Mouse (Mus musculus) intestine, postnatal 0 days (tissue): ENCODE results near the gene Cfap73. TPM values are rescaled to one million over a fixed set of nuclear protein-coding genes. Genes with fewer than 3 reads are reported as not detected.

ENCODE experiments used
- ATAC-seq: fragments of 200-750 bp; cut with Nextera tagmentation; 2 replicates; pipeline ENCODE4 v1.8.0; 2017; ENCODE audit warnings: mild to moderate bottlenecking, moderate TSS enrichment, moderate library complexity
- H3K27ac ChIP-seq: fragments of 300-500 bp; sonication (generic); 2 replicates; pipeline ENCODE4 v1.5.1; 2014; ENCODE audit warnings: mild to moderate bottlenecking, low read depth, low read length, moderate library complexity
- H3K27me3 ChIP-seq: fragments of 300-500 bp; sonication (generic); replicated peaks from 2 replicates; pipeline ENCODE4 v1.6.1; 2014; ENCODE audit warnings: low read length, mixed read lengths; ENCODE audit not compliant: control insufficient read depth, insufficient read depth
- H3K36me3 ChIP-seq: fragments of 300-500 bp; sonication (generic); 2 replicates; pipeline ENCODE4 v1.6.1; 2014; ENCODE audit warnings: mild to moderate bottlenecking, moderate library complexity; ENCODE audit not compliant: control insufficient read depth, insufficient read depth
- H3K4me1 ChIP-seq: fragments of 300-500 bp; sonication (generic); replicated peaks from 2 replicates; pipeline ENCODE4 v1.6.1; 2014; ENCODE audit warnings: antibody characterized with exemption, low read length, mixed read lengths; ENCODE audit not compliant: control insufficient read depth, insufficient read depth
- H3K4me2 ChIP-seq: fragments of 300-500 bp; sonication (generic); replicated peaks from 2 replicates; pipeline ENCODE4 v1.6.1; 2014; ENCODE audit warnings: low read depth, mild to moderate bottlenecking, moderate library complexity
- H3K4me3 ChIP-seq: fragments of 300-500 bp; sonication (generic); 2 replicates; pipeline ENCODE4 v1.5.1; 2014; ENCODE audit warnings: low read depth, low read length
- H3K9ac ChIP-seq: fragments of 300-500 bp; sonication (generic); 2 replicates; pipeline ENCODE4 v1.6.1; 2014; ENCODE audit warnings: mild to moderate bottlenecking, low read depth, low read length
- H3K9me3 ChIP-seq: fragments of 300-500 bp; sonication (generic); 2 replicates; pipeline ENCODE4 v1.6.1; 2016; ENCODE audit warnings: mixed run types; ENCODE audit not compliant: control insufficient read depth
- CTCF ChIP-seq: sonication (generic); IDR thresholded peaks from 2 replicates; pipeline ENCODE4 v1.5.1; 2016; ENCODE audit warnings: low read depth, mild to moderate bottlenecking, control low read depth, antibody characterized with exemption, moderate library complexity
- WGBS: fragments of 180-500 bp; shearing (Covaris S2); extraction: QIAGEN DNeasy Blood & Tissue Kit; methylation state at CpG from one replicate; pipeline ENCODE4 v1.1.7; 2014; 5-methylcytosine and 5-hydroxymethylcytosine counted together
- polyA plus RNA-seq: library from polyadenylated mRNA; unstranded; fragments of >200 nt; fragmentation: Nextera tagmentation; extraction: Ambion mirVana; gene quantifications from 2 replicates; pipeline ENCODE4 v1.2.1, GENCODE M21; 2015

Gene Cfap73
- polyA plus RNA-seq, 1 experiment from 2014 or later: not detected

DNA sequence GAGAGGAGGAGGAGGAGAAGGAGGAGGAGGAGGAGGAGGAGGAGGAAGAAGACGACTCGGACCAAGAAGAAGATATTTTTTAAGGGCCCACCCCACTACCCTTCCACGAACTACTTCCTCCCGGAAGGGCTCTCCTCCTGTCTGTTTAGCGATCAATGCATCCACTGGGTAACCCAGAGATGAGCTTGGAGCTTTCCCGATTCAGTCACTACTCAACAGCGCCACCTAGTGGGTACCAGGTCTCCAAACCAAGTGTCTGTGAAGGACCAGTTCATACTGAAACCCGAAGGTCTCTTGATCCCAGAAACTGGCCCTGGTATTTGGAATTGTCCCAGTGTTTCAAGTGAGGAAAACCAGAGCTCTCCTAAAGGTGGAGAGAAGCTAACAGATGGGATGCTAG, 28.3 kb downstream of the Cfap73 start:
- ATAC-seq: peak; percentile 60
- no peak overlapping the region for H3K27ac ChIP-seq
- H3K9me3 ChIP-seq: no peaks in the 10 kb centered on the region
- peak overlapping the region; percentile 27 for H3K4me3 ChIP-seq
- no peaks in the 10 kb centered on the region for H3K27me3 ChIP-seq
- WGBS: under 1% methylated on average over 8 of the region's 8 CpGs
- H3K9ac ChIP-seq: no peak overlapping the region
- peaks cover 9% of the 10 kb centered on the region; the same call in 1 of the 2 replicates for H3K36me3 ChIP-seq
- peak overlapping the region; percentile 62 for H3K4me2 ChIP-seq
- no peaks in the 10 kb centered on the region for H3K4me1 ChIP-seq
- peak; percentile 95 for TF ChIP-seq CTCF

DNA sequence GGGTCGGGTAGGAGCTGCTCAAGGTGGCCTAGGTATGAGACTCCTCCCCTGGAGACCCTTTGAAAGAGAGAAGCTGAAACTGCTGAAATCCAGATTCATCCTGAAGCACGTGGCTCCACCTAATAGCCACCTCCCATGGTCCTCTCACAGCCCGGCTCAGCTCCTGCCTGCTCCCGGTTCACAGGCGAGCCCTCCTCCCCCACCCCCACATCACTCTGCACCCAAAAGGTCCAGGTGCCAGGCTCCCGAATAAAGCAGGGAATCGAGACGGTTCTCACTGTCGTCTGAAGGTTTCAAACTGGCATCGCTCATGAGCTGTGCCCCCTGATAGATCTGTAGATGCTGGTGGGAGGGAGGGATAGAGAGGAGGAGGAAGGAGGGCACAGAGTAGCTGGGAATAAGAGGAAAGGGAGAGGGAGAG, 28.8 kb downstream of the Cfap73 start:
- no peaks in the 10 kb centered on the region for H3K27me3 ChIP-seq
- TF ChIP-seq CTCF: no peak
- H3K36me3 ChIP-seq: peaks cover 9% of the 10 kb centered on the region; the same call in 1 of the 2 replicates
- H3K27ac ChIP-seq: no peak overlapping the region
- H3K4me3 ChIP-seq: peak overlapping the region; percentile 27
- H3K9ac ChIP-seq: peak overlapping the region; percentile 11; the same call in 1 of the 2 replicates
- peak overlapping the region; percentile 62 for H3K4me2 ChIP-seq
- ATAC-seq: no peak
- no peaks in the 10 kb centered on the region for H3K9me3 ChIP-seq
- 5% methylated on average over 10 of the region's 10 CpGs for WGBS
- H3K4me1 ChIP-seq: no peaks in the 10 kb centered on the region

DNA sequence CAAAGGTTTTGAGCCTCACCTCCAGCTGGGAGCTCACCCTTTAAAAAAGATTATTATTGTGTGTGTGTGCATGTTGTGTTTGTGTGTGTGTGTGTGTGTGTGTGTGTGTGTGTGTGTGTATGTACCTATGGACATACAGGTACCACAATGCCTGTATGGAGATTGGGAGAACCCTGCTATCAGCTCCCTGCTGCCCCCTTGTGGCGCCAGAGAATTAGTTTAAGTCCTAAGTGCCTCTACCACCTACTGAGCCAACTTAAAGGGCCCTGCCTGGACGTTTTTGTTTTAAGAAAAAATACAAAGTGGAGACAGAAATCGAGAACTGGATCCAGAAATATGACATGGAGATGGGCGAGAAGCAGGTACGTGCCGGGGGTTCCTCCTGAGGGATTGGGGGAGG, 29.2 kb downstream of the Cfap73 start:
- peak overlapping the region; percentile 11; the same call in 1 of the 2 replicates for H3K9ac ChIP-seq
- H3K9me3 ChIP-seq: no peaks in the 10 kb centered on the region
- no peak overlapping the region for H3K27ac ChIP-seq
- peak; percentile 92 for TF ChIP-seq CTCF
- H3K36me3 ChIP-seq: peaks cover 9% of the 10 kb centered on the region; the same call in 1 of the 2 replicates
- no peaks in the 10 kb centered on the region for H3K4me1 ChIP-seq
- peak overlapping the region; percentile 62 for H3K4me2 ChIP-seq
- H3K4me3 ChIP-seq: peak overlapping the region; percentile 27
- ATAC-seq: peak; percentile 38; the same call in 1 of the 2 replicates
- H3K27me3 ChIP-seq: no peaks in the 10 kb centered on the region
- WGBS: 4% methylated on average over 6 of the region's 6 CpGs

DNA sequence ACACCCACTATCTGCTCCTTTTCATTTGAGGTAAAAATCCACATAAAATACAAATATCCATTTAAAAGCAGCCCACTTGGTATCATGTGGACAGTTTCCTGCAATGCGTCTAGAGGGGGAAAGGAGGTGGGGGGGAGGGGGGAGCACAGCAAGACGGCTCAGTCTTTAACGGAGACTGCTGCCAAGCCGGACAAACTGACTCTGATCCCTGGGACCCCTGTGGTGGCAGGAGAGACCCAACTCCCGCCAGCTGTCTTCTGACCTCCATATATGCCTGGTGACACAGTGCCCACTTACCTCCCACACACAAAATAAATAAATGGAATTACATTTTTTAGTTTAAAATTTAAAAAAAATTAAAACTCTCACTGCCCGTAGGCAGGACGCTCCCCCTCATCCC, 30.5 kb downstream of the Cfap73 start:
- no peak overlapping the region for H3K27ac ChIP-seq
- peaks cover 4% of the 10 kb centered on the region; the same call in 1 of the 2 replicates for H3K36me3 ChIP-seq
- no peak for ATAC-seq
- H3K9me3 ChIP-seq: no peaks in the 10 kb centered on the region
- H3K9ac ChIP-seq: no peak overlapping the region
- no peak for TF ChIP-seq CTCF
- no peak overlapping the region for H3K4me3 ChIP-seq
- no peaks in the 10 kb centered on the region for H3K27me3 ChIP-seq
- H3K4me2 ChIP-seq: no peak overlapping the region
- WGBS: 89% methylated on average over 7 of the region's 7 CpGs
- H3K4me1 ChIP-seq: no peaks in the 10 kb centered on the region

DNA sequence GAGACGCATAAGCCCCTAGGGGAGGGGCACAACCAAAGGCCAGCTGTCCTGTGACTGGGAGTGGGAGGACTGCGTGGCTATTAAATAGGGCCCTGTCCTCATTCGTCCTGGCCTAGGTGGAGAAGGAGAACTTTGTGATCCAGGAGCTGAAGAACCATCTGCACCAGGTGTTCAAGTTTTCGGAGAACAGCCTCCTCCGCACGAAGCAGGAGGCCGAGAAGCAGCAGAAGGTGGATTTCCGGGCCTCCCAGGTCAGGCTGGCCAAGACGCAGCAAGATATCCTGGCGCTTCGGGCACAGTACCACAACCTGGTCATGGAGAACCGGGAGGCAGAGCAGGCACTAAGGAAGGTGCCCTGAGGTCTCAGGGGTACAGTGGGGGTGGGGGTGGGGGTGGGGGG, 31.8 kb downstream of the Cfap73 start:
- Histone ChIP-seq H3K27me3 (no peaks in the 10 kb centered on the region), H3K4me3 (no peak overlapping the region), H3K36me3 (no peaks in the 10 kb centered on the region), H3K9me3 (no peaks in the 10 kb centered on the region), H3K4me2 (no peak overlapping the region), H3K9ac (no peak overlapping the region), H3K4me1 (no peaks in the 10 kb centered on the region), H3K27ac (no peak overlapping the region)
- no peak for TF ChIP-seq CTCF
- ATAC-seq: no peak
- 93% methylated on average over 12 of the region's 12 CpGs for WGBS

DNA sequence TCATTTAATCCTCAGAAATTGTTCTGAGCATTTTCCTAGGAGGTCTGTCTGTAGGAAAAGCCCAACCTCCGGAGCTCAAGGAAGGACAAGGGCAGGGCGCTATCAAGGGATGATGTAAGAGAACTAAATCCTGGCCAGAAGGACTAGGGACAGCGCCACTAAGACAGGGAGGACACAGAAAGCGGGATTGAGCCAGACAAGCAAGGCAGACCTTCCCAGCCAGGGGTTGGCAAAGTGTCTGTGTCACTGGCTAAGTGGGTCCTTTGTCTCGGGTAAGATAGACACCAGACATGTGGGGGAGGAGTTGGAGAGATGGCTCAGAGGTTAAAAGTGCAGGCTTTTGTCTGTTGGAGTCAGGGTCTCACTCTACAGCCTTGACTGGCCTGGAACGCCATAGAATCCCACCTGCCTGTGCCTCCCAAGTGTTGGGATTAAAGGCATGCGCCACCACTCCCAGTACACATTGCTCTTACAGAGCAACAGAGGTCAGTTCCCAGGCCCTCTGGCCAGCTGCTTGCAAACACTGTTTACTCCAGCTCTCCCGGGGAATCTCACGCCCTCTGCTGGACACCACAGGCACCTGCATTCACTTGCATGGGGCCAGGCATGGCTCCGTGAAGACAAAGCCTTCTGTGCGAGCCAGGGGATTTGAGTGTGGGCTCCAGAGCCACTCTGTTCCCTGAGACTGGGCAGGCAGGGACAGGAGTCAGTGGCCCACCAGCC, 32.9 kb downstream of the Cfap73 start:
- Histone ChIP-seq H3K4me2 (no peak overlapping the region), H3K27me3 (no peaks in the 10 kb centered on the region), H3K4me3 (no peak overlapping the region), H3K9ac (no peak overlapping the region), H3K36me3 (no peaks in the 10 kb centered on the region), H3K4me1 (no peaks in the 10 kb centered on the region), H3K9me3 (no peaks in the 10 kb centered on the region), H3K27ac (no peak overlapping the region)
- TF ChIP-seq CTCF: peak; percentile 77
- ATAC-seq: no peak
- 61% methylated on average over 11 of the region's 11 CpGs for WGBS
